Mouse (Mus musculus) testis, postnatal 14 days (tissue): ENCODE results near the gene Cops9.

Experiments
- DNase-seq: peaks from one replicate; pipeline ENCODE4 v3.0.0; 2021; ENCODE audit warnings: low spot score

Gene Cops9

DNA sequence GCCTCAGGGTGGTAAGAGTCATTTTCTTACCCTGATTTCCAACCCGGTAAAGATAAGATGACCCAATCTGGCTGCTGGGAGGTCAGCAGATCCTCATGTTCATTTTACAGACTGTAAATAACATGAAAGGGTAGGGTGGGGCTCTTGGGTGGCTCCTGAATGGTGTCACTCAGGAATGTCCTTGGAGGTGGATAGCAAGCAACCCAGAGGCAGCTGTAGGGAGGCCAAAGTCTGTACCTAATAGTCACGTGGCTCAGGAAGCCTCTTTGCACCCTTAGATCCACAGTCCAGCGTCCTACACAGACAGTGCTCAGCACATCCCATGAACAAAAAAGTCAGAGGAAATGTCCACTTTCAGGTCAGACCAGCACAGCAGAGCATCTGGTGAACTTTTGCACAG is 45.8 kb downstream of the Cops9 start:
- no peak for DNase-seq

GRCm38 (mm10) chr1:92594111-92594510 is 47.7 kb downstream of the Cops9 start, which contains the start of gene Olfr1411:
Olfr1411 (plus strand) TSS chr1:92594411.
- DNase-seq: no peak
